Mouse (Mus musculus) forebrain, embryonic 13.5 days (tissue): Measurements from ENCODE around the gene Coq5. TPM values are rescaled to one million over a fixed set of nuclear protein-coding genes. Genes with fewer than 3 reads are reported as not detected.

Experiments used
- ATAC-seq: fragments of 200-750 bp; cut with Nextera tagmentation; 2 replicates; pipeline ENCODE4 v1.8.0; 2017
- H3K27ac ChIP-seq: fragments of 300-500 bp; sonication (generic); 2 replicates; pipeline ENCODE4 v1.5.1; 2015; ENCODE audit warnings: inconsistent platforms, mild to moderate bottlenecking, moderate library complexity
- H3K27me3 ChIP-seq: fragments of 300-500 bp; sonication (generic); 2 replicates; pipeline ENCODE4 v1.6.1; 2015; ENCODE audit warnings: mild to moderate bottlenecking, inconsistent platforms
- H3K36me3 ChIP-seq: fragments of 300-500 bp; sonication (generic); 2 replicates; pipeline ENCODE4 v1.6.1; 2015; ENCODE audit warnings: mild to moderate bottlenecking, inconsistent platforms; ENCODE audit not compliant: poor library complexity, severe bottlenecking
- H3K4me1 ChIP-seq: fragments of 300-500 bp; sonication (generic); 2 replicates; pipeline ENCODE4 v1.6.1; 2015; ENCODE audit warnings: inconsistent platforms
- H3K4me2 ChIP-seq: fragments of 300-500 bp; sonication (generic); 2 replicates; pipeline ENCODE4 v1.6.1; 2015; ENCODE audit warnings: inconsistent platforms, mild to moderate bottlenecking, moderate library complexity
- H3K4me3 ChIP-seq: fragments of 300-500 bp; sonication (generic); 2 replicates; pipeline ENCODE4 v1.5.1; 2015; ENCODE audit warnings: mild to moderate bottlenecking, inconsistent platforms
- H3K9ac ChIP-seq: fragments of 300-500 bp; sonication (generic); 2 replicates; pipeline ENCODE4 v1.6.1; 2015; ENCODE audit warnings: mild to moderate bottlenecking, inconsistent platforms
- H3K9me3 ChIP-seq: fragments of 300-500 bp; sonication (generic); replicated peaks from 2 replicates; pipeline ENCODE4 v1.6.1; 2016; ENCODE audit warnings: inconsistent platforms
- WGBS: fragments of 180-500 bp; shearing (Covaris S2); methylation state at CpG from one replicate; pipeline ENCODE4 v1.1.7; 2015; 5-methylcytosine and 5-hydroxymethylcytosine counted together
- polyA plus RNA-seq: library from polyadenylated mRNA; unstranded; fragments of >200 nt; fragmentation: Nextera tagmentation; extraction: Ambion mirVana; gene quantifications from 2 replicates; pipeline ENCODE4 v1.2.1, GENCODE M21; 2015

Gene Coq5
- polyA plus RNA-seq, 1 experiment from 2014 or later = 53.7 TPM

DNA sequence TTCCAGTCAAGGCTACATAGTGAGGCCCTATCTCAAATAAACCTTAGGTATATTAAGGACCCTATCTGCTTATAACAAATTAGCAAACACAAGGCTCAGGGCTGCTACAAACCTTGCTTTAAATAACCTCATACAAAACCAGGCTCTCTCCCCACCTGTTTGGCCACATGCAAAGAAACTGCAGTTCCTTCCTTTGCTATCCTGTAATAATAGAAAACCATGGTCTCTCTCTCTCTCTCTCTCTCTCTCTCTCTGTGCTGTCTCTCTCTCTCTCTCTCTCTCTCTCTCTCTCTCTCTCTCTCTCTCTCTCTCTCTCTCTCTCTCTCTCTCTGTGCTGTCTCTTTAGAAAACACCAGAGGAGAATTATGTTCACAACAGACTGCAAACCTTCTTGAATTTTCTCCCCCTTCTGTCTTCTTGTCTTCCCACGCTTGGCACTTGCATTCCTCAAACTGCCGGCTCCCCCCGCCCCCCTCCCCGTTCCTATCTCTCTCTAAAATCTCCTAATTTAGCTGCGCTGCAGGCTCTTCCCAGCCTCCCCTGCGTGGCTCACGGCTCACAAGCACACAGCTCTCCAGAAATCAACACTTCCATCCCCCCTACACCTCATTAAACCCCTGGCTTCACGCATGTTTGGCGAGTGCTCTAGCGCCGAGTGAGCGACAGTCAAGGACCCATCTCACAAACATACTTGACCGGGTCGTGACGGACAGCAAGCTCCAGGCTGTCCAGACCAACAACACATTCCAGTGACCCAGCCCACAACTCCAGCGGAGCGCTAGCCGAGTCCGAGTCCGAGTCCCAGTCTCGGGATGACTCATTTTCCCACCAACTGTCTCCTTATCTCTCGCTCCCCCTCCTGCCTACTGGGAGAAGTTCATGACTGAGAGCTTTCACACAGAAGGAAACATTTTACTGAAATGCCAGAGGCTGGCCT is 39.8 kb downstream of the Coq5 start:
- H3K27me3 ChIP-seq = no peaks in the 10 kb centered on the region
- under 1% methylated on average over 22 of the region's 22 CpGs for WGBS
- peak overlapping the region; percentile 45 for H3K27ac ChIP-seq
- H3K9me3 ChIP-seq = no peaks in the 10 kb centered on the region
- peak overlapping the region; percentile 34 for H3K4me3 ChIP-seq
- peak; percentile 70 for ATAC-seq
- no peaks in the 10 kb centered on the region for H3K36me3 ChIP-seq
- peak overlapping the region; percentile 50 for H3K9ac ChIP-seq
- H3K4me1 ChIP-seq = peaks cover 38% of the 10 kb centered on the region
- peak overlapping the region; percentile 63 for H3K4me2 ChIP-seq

DNA sequence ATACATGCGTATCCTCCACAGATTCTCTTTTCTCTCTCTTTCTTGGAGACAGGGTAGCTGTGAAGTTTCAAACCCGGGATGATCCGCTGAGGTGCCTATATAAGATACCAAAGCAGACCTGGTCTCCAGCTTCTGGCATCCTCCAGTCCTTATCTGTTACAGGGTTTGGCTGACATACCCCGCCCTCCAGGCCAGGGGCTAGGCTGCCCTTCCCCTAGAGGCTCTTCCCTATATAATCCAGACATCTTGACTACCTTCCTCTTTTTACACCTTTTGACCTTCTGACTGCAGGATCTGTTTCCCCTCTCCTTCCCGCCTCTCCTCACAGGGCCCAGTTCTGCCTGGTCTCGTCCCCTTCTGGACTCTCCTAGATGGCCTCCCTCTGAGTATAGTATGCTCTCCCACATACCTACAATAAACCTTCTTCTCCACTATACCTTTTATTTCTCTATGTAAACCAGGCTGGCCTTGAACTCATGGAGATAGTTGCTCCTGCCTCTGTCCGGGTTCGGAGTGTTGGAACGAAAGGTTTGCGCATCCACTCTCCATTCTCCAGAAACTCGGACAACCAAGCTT is 46.9 kb downstream of the Coq5 start:
- H3K27me3 ChIP-seq = no peaks in the 10 kb centered on the region
- H3K27ac ChIP-seq = peak overlapping the region; percentile 83
- H3K4me1 ChIP-seq = peaks cover 24% of the 10 kb centered on the region
- H3K36me3 ChIP-seq = peaks cover 20% of the 10 kb centered on the region
- peak overlapping the region; percentile 79 for H3K4me3 ChIP-seq
- H3K4me2 ChIP-seq = peak overlapping the region; percentile 91
- no peaks in the 10 kb centered on the region for H3K9me3 ChIP-seq
- peak overlapping the region; percentile 93 for H3K9ac ChIP-seq
- WGBS = 26% methylated on average over 11 of the region's 11 CpGs
- peak; percentile 61 for ATAC-seq

- Histone ChIP-seq H3K4me2 (peak within 1 kb of the TSS; percentile 91), H3K4me3 (peak within 1 kb of the TSS; percentile 79), H3K4me1 (peaks cover 24% of the 10 kb centered on the region), H3K9ac (peak within 1 kb of the TSS; percentile 93), H3K36me3 (peaks cover 27% of the 10 kb centered on the region), H3K27ac (peak within 1 kb of the TSS; percentile 83), H3K27me3 (no peaks in the 10 kb centered on the region), H3K9me3 (no peaks in the 10 kb centered on the region)
- peak; percentile 94 for ATAC-seq
- under 1% methylated on average over 63 of the region's 97 CpGs for WGBS
Measured at GRCm38 (mm10) chr5:115326875-115327609, 47.6 kb downstream of the Coq5 start, which contains the start of gene Srsf9. Srsf9 (plus strand) TSS chr5:115327177.

DNA sequence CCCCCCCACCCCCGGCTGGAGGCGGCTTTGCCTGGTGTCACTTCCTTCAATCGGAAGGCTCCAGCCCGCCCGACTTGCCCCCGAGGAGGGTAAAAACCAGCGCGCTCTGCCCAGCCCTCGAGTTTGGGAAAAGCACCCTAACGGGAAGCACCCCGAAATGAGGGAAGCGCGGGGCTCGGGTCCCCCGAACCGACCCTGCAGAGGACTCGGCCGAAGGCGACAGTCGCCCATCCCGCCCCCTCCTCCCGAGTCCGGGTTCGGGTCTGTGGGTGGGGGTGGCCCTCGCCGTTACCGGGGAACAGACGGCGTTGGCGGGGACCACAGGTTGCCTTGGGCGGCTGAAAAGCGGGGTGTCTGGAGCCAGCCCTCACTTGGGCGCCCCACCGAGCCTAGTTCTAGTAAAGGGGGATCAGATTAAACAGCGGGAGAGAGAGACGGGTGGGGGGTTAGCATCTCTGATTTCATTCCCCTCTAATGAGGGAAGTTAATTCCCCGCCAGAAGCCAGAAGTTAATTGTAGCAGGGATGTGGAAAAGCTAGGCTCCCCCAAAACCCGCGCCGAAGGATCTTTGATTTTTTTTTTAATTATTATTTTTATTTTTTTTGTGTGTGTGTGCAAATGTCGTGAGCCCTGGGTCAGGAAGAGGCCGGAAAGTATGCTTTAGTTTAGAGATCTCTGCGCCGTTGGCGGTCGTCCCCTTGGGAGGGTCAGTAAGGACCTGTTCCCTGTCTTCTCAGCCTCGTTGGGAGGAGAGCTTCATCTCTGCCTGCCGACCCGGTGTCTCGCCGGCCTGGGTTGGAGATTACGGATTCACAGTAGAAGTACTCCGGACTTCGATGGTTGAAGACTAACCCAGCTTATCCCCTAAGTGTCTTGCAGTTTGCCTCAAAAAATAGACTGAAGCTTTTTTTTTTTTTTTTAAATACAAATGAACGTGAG is 48.4 kb downstream of the Coq5 start:
- H3K9ac ChIP-seq = peak overlapping the region; percentile 93
- H3K9me3 ChIP-seq = no peaks in the 10 kb centered on the region
- H3K36me3 ChIP-seq = peaks cover 35% of the 10 kb centered on the region
- H3K27ac ChIP-seq = peak overlapping the region; percentile 83
- peak overlapping the region; percentile 79 for H3K4me3 ChIP-seq
- no peaks in the 10 kb centered on the region for H3K27me3 ChIP-seq
- ATAC-seq = peak; percentile 39
- peaks cover 24% of the 10 kb centered on the region for H3K4me1 ChIP-seq
- peak overlapping the region; percentile 91 for H3K4me2 ChIP-seq
- under 1% methylated on average over 53 of the region's 55 CpGs for WGBS

GRCm38 (mm10) chr5:115330955-115331354 is 51.5 kb downstream of the Coq5 start:
- no peak overlapping the region for H3K4me3 ChIP-seq
- peaks cover 66% of the 10 kb centered on the region for H3K36me3 ChIP-seq
- peaks cover 21% of the 10 kb centered on the region for H3K4me1 ChIP-seq
- 91% methylated on average over 9 of the region's 9 CpGs for WGBS
- H3K27me3 ChIP-seq = no peaks in the 10 kb centered on the region
- no peak overlapping the region for H3K4me2 ChIP-seq
- no peak overlapping the region for H3K27ac ChIP-seq
- H3K9ac ChIP-seq = no peak overlapping the region
- ATAC-seq = no peak
- no peaks in the 10 kb centered on the region for H3K9me3 ChIP-seq

DNA sequence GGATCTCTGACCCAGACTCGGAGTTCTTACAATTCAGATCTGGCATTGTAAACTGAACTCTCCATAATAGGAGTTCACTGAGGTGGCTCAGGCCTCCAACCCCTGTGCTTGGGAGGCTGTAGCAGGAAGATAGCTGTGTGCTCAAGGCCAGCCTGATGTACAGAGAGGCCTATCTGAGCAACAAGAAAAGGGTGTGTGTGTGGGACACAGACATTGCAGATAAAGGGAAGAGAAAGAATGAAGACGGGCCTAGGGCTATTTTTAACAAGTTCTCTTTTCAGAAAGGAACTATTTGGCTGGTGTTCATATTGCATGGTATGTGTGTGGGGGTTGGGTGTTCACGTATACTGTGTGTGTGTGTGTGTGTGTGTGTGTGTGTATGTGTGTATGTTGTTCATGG is 54.2 kb downstream of the Coq5 start:
- H3K27me3 ChIP-seq = no peaks in the 10 kb centered on the region
- peaks cover 10% of the 10 kb centered on the region for H3K4me1 ChIP-seq
- no peak for ATAC-seq
- 88% methylated on average over 3 of the region's 3 CpGs for WGBS
- H3K36me3 ChIP-seq = peaks cover 84% of the 10 kb centered on the region
- no peak overlapping the region for H3K9ac ChIP-seq
- H3K4me2 ChIP-seq = no peak overlapping the region
- H3K9me3 ChIP-seq = no peaks in the 10 kb centered on the region
- H3K4me3 ChIP-seq = no peak overlapping the region
- H3K27ac ChIP-seq = no peak overlapping the region

DNA sequence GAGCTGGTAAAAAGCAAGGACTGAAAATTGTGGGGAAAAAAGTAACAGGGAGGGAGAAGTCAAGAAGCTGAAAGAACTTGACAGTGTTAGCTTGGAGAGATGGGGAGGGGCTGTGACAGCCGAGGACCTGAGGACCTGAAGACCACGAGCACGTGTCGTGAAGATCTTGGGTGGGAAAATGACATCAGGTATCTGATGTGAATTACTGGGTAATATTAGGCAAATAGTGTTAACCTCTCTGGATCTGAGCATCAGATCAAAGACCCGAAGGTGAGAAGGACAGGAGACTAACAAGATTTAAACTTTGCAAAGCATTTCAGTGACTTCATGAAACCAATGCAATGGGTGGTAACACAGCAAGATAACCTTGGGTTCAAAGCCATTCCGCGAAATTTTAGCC is 60.5 kb downstream of the Coq5 start:
- H3K9ac ChIP-seq = peak overlapping the region; percentile 93
- H3K27ac ChIP-seq = no peak overlapping the region
- ATAC-seq = no peak
- peak overlapping the region; percentile 89 for H3K4me3 ChIP-seq
- peaks cover 54% of the 10 kb centered on the region for H3K36me3 ChIP-seq
- no peaks in the 10 kb centered on the region for H3K27me3 ChIP-seq
- WGBS = 43% methylated on average over 7 of the region's 7 CpGs
- no peaks in the 10 kb centered on the region for H3K9me3 ChIP-seq
- H3K4me1 ChIP-seq = peaks cover 25% of the 10 kb centered on the region
- H3K4me2 ChIP-seq = peak overlapping the region; percentile 74

- H3K9me3 ChIP-seq = no peaks in the 10 kb centered on the region
- peaks cover 54% of the 10 kb centered on the region for H3K36me3 ChIP-seq
- H3K4me1 ChIP-seq = peaks cover 25% of the 10 kb centered on the region
- under 1% methylated on average over 61 of the region's 62 CpGs for WGBS
- H3K4me3 ChIP-seq = peak within 1 kb of the TSS; percentile 89
- H3K4me2 ChIP-seq = peak within 1 kb of the TSS; percentile 74
- H3K9ac ChIP-seq = peak within 1 kb of the TSS; percentile 93
- peak; percentile 92 for ATAC-seq
- peak within 1 kb of the TSS; percentile 78 for H3K27ac ChIP-seq
- no peaks in the 10 kb centered on the region for H3K27me3 ChIP-seq
Measured at GRCm38 (mm10) chr5:115340577-115341313, 61.3 kb downstream of the Coq5 start, which contains the start of the genes Gatc and Triap1. Gatc (minus strand) TSS chr5:115341178. Triap1 (plus strand) TSS chr5:115341225.

- Histone ChIP-seq H3K36me3 (peaks cover 49% of the 10 kb centered on the region), H3K9ac (peak overlapping the region; percentile 93), H3K27me3 (no peaks in the 10 kb centered on the region), H3K27ac (peak overlapping the region; percentile 78), H3K4me1 (peaks cover 25% of the 10 kb centered on the region), H3K4me3 (peak overlapping the region; percentile 89), H3K9me3 (no peaks in the 10 kb centered on the region), H3K4me2 (peak overlapping the region; percentile 74)
- 13% methylated on average over 36 of the region's 36 CpGs for WGBS
- no peak; the same call in 1 of the 2 replicates for ATAC-seq
Measured at GRCm38 (mm10) chr5:115341314-115342165, 62.1 kb downstream of the Coq5 start.
